Mouse (Mus musculus) hindbrain, embryonic 12.5 days (tissue): ENCODE results near the gene Mgat4c. TPM values are rescaled to one million over a fixed set of nuclear protein-coding genes. Genes with fewer than 3 reads are reported as not detected.
A peak's percentile ranks its signal among the peaks of the same experiment; 100 is the strongest.

Source experiments
- ATAC-seq: fragments of 200-750 bp; cut with Nextera tagmentation; 2 replicates; pipeline ENCODE4 v1.8.0; 2017; ENCODE audit warnings: moderate TSS enrichment; ENCODE audit not compliant: low FRiP score
- H3K27ac ChIP-seq: fragments of 300-500 bp; sonication (generic); 2 replicates; pipeline ENCODE4 v1.5.1; 2016; ENCODE audit warnings: mild to moderate bottlenecking
- H3K27me3 ChIP-seq: fragments of 300-500 bp; sonication (generic); 2 replicates; pipeline ENCODE4 v1.6.1; 2016; ENCODE audit warnings: mild to moderate bottlenecking
- H3K36me3 ChIP-seq: fragments of 300-500 bp; sonication (generic); 2 replicates; pipeline ENCODE4 v1.6.1; 2016; ENCODE audit warnings: mild to moderate bottlenecking
- H3K4me1 ChIP-seq: fragments of 300-500 bp; sonication (generic); 2 replicates; pipeline ENCODE4 v1.6.1; 2016
- H3K4me2 ChIP-seq: fragments of 300-500 bp; sonication (generic); replicated peaks from 2 replicates; pipeline ENCODE4 v1.6.1; 2016; ENCODE audit warnings: mild to moderate bottlenecking
- H3K4me3 ChIP-seq: fragments of 300-500 bp; sonication (generic); 2 replicates; pipeline ENCODE4 v1.5.1; 2016; ENCODE audit warnings: mild to moderate bottlenecking
- H3K9ac ChIP-seq: fragments of 300-500 bp; sonication (generic); 2 replicates; pipeline ENCODE4 v1.6.1; 2016; ENCODE audit warnings: mild to moderate bottlenecking, moderate library complexity
- H3K9me3 ChIP-seq: fragments of 300-500 bp; sonication (generic); replicated peaks from 2 replicates; pipeline ENCODE4 v1.6.1; 2016; ENCODE audit warnings: mild to moderate bottlenecking
- WGBS: fragments of 180-500 bp; shearing (Covaris S2); methylation state at CpG from one replicate; pipeline ENCODE4 v1.1.7; 2016; 5-methylcytosine and 5-hydroxymethylcytosine counted together
- polyA plus RNA-seq: library from polyadenylated mRNA; unstranded; fragments of >200 nt; fragmentation: Nextera tagmentation; extraction: Ambion mirVana; gene quantifications from 2 replicates; pipeline ENCODE4 v1.2.1, GENCODE M21; 2016

Gene Mgat4c
- 16.8 TPM in 2 replicates for polyA plus RNA-seq

- WGBS = 65% methylated on average over 6 of the region's 6 CpGs
- H3K27me3 ChIP-seq = no peaks in the 10 kb centered on the region
- H3K4me3 ChIP-seq = no peak within 1 kb of the TSS
- no peaks in the 10 kb centered on the region for H3K36me3 ChIP-seq
- 0 out of 2 replicates have a peak within 1 kb of the TSS, but pooled peaks have one; percentile 19 for H3K4me2 ChIP-seq
- 0 out of 2 replicates have a peak, but pooled peaks cover 2% of the 10 kb centered on the region for H3K4me1 ChIP-seq
- no peak within 1 kb of the TSS for H3K9ac ChIP-seq
- ATAC-seq = peak; percentile 54; the same call in 1 of the 2 replicates
- H3K27ac ChIP-seq = peak within 1 kb of the TSS; percentile 67
- H3K9me3 ChIP-seq = no peaks in the 10 kb centered on the region
These were observed at the start of gene Mgat4c for GRCm38 (mm10) chr10:101681437-101681912. Mgat4c (plus strand) TSS chr10:101681487.

GRCm38 (mm10) chr10:101635266-101635665 lies 46.0 kb upstream of the Mgat4c start:
- 95% methylated on average over 6 of the region's 6 CpGs for WGBS
- H3K27me3 ChIP-seq = no peaks in the 10 kb centered on the region
- no peak for ATAC-seq
- no peaks in the 10 kb centered on the region for H3K36me3 ChIP-seq
- no peak overlapping the region for H3K4me3 ChIP-seq
- no peak overlapping the region for H3K27ac ChIP-seq
- no peak overlapping the region for H3K4me2 ChIP-seq
- H3K9me3 ChIP-seq = no peaks in the 10 kb centered on the region
- no peaks in the 10 kb centered on the region for H3K4me1 ChIP-seq
- H3K9ac ChIP-seq = no peak overlapping the region

DNA sequence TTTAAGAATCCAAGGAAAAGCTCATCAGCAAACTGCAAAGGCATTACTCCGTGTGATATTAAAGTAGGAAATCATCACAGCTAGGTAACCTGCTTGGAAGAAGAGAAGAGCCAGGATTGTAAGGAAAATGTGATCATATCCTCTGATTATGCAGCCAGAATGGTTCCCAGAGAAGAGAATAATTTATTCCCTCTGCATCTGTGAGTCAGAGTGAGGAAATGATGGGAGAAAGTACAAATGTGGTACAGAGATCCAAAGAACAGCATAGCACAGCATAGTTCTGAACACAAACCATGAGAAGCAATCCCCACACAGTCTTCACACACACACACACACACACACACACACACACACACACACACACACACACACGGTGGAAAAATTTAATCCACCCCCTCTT lies 40.2 kb upstream of the Mgat4c start:
- no peaks in the 10 kb centered on the region for H3K4me1 ChIP-seq
- no peak for ATAC-seq
- H3K27ac ChIP-seq = no peak overlapping the region
- H3K36me3 ChIP-seq = no peaks in the 10 kb centered on the region
- H3K9me3 ChIP-seq = no peaks in the 10 kb centered on the region
- H3K4me2 ChIP-seq = no peak overlapping the region
- WGBS = 97% methylated on average over 2 of the region's 2 CpGs
- no peak overlapping the region for H3K4me3 ChIP-seq
- H3K9ac ChIP-seq = no peak overlapping the region
- no peaks in the 10 kb centered on the region for H3K27me3 ChIP-seq

DNA sequence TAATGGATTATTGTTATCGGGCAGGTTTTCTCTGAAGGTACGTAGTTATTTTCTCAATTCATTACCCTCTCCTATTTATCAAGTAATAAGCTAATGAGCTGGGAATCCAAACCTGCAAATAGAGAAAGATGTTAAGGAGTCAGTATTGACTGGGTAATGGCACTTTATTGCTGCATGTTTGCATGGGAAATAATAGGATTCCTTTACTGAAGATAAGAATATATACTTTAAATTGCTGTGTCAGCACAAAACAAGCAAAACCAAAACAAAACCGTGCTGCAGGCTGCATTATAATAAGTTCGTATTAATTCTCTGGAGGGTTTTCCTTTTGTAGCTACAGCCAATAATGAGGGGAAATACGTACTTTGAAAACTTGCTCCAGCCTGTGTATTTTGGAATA lies 627 bp downstream of the Mgat4c start:
- 70% methylated on average over 5 of the region's 5 CpGs for WGBS
- H3K27ac ChIP-seq = peak overlapping the region; percentile 67
- 0 out of 2 replicates have a peak, but pooled peaks cover 2% of the 10 kb centered on the region for H3K4me1 ChIP-seq
- no peak overlapping the region for H3K4me3 ChIP-seq
- H3K36me3 ChIP-seq = no peaks in the 10 kb centered on the region
- no peaks in the 10 kb centered on the region for H3K9me3 ChIP-seq
- no peak for ATAC-seq
- no peak overlapping the region for H3K9ac ChIP-seq
- H3K4me2 ChIP-seq = 0 out of 2 replicates have a peak overlapping the region, but pooled peaks have one; percentile 19
- H3K27me3 ChIP-seq = no peaks in the 10 kb centered on the region

DNA sequence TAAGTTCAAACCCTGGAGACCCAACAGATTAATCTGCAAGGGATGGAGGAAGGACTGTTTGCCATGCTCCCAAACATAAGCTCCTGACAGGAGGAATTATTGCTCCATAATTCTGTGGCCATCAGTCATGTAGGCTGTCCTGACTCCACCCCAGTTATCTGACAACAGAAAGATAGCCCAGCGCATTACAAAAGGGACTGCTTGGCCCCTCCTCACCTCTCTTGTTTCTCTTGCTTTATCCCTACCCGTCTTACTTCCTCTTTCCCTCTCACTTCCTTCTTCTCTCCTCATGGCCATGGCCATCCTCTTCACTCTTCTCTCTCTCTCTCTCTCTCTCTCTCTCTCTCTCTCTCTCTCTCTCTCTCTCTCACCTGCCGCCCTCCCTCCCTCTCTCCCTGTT lies 80.5 kb downstream of the Mgat4c start:
- no peaks in the 10 kb centered on the region for H3K4me1 ChIP-seq
- H3K27me3 ChIP-seq = no peaks in the 10 kb centered on the region
- no peaks in the 10 kb centered on the region for H3K9me3 ChIP-seq
- no peak overlapping the region for H3K4me3 ChIP-seq
- H3K4me2 ChIP-seq = no peak overlapping the region
- no peak overlapping the region for H3K9ac ChIP-seq
- WGBS = 87% methylated on average over 3 of the region's 3 CpGs
- H3K36me3 ChIP-seq = no peaks in the 10 kb centered on the region
- ATAC-seq = no peak
- no peak overlapping the region for H3K27ac ChIP-seq

DNA sequence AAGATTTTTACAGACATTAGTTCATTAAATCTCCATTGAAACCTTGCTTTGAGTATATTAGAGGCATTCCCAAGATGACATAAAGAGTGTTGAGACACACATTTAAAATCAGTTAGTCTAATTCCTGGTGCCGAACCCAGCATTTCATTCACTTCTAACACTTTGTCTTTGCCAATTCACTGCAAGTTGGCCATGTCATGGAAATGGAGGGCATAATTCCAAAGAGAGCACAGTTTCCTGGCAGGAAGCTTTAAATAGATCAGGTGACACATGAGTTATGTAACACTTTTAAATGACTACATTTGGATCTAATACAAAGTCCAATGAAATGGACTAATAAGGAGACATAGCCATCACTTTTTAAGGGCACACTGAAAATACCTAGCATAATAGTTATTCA lies 89.4 kb downstream of the Mgat4c start:
- ATAC-seq = no peak
- H3K4me2 ChIP-seq = no peak overlapping the region
- H3K27ac ChIP-seq = no peak overlapping the region

GRCm38 (mm10) chr10:101771157-101771556 lies 89.9 kb downstream of the Mgat4c start:
- no peaks in the 10 kb centered on the region for H3K36me3 ChIP-seq
- 81% methylated on average over 4 of the region's 4 CpGs for WGBS

More for the DNA sequence above, 89.4 kb downstream of the Mgat4c start:
- WGBS = 92% methylated on average over 1 of the region's 1 CpGs
- H3K9ac ChIP-seq = no peak overlapping the region
- no peaks in the 10 kb centered on the region for H3K27me3 ChIP-seq
- H3K36me3 ChIP-seq = no peaks in the 10 kb centered on the region
- no peak overlapping the region for H3K4me3 ChIP-seq
- H3K4me1 ChIP-seq = no peaks in the 10 kb centered on the region
- H3K9me3 ChIP-seq = no peaks in the 10 kb centered on the region

GRCm38 (mm10) chr10:101783161-101783744 lies 102.0 kb downstream of the Mgat4c start:
- Histone ChIP-seq H3K9ac (no peak overlapping the region), H3K36me3 (no peaks in the 10 kb centered on the region), H3K27ac (no peak overlapping the region), H3K27me3 (no peaks in the 10 kb centered on the region), H3K4me1 (no peaks in the 10 kb centered on the region), H3K4me2 (no peak overlapping the region), H3K9me3 (no peaks in the 10 kb centered on the region), H3K4me3 (no peak overlapping the region)
- no peak for ATAC-seq
- WGBS = 81% methylated on average over 3 of the region's 3 CpGs

More at GRCm38 (mm10) chr10:101771157-101771556, 89.9 kb downstream of the Mgat4c start:
- Histone ChIP-seq H3K4me1 (no peaks in the 10 kb centered on the region), H3K27ac (no peak overlapping the region), H3K27me3 (no peaks in the 10 kb centered on the region), H3K9me3 (no peaks in the 10 kb centered on the region), H3K4me3 (no peak overlapping the region), H3K4me2 (no peak overlapping the region), H3K9ac (no peak overlapping the region)
- ATAC-seq = no peak

DNA sequence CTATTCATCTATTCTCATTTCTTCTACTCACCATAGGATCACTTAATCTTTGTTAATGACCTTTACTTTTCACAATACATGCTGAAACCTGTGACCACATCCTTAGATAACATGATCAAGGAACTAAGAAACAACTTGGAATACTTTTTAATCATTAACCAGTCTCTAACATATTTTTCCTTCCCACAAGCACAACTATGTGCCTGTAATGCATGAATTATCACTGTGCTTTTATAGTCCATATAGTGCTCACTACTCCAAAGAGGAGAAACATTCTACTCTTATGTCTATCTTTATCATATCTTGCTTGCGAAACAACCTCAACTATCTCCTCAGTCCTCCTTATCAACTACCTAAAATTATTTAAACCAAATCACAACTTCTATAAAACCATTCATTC lies 114.2 kb downstream of the Mgat4c start:
- no peaks in the 10 kb centered on the region for H3K27me3 ChIP-seq
- no peaks in the 10 kb centered on the region for H3K4me1 ChIP-seq
- no peaks in the 10 kb centered on the region for H3K36me3 ChIP-seq
- no peak overlapping the region for H3K9ac ChIP-seq
- no peak overlapping the region for H3K4me2 ChIP-seq
- no peak overlapping the region for H3K4me3 ChIP-seq
- WGBS = 95% methylated on average over 1 of the region's 1 CpGs
- ATAC-seq = no peak
- no peaks in the 10 kb centered on the region for H3K9me3 ChIP-seq
- no peak overlapping the region for H3K27ac ChIP-seq

- Histone ChIP-seq H3K4me2 (no peak overlapping the region), H3K4me1 (no peaks in the 10 kb centered on the region), H3K36me3 (no peaks in the 10 kb centered on the region), H3K27me3 (no peaks in the 10 kb centered on the region), H3K27ac (no peak overlapping the region), H3K9me3 (no peaks in the 10 kb centered on the region), H3K9ac (no peak overlapping the region), H3K4me3 (no peak overlapping the region)
- peak; percentile 85 for ATAC-seq
- WGBS = 27% methylated on average over 2 of the region's 2 CpGs
These were observed 117.7 kb downstream of the Mgat4c start for GRCm38 (mm10) chr10:101798831-101799474.

- WGBS = 93% methylated on average over 2 of the region's 2 CpGs
- no peaks in the 10 kb centered on the region for H3K36me3 ChIP-seq
- no peaks in the 10 kb centered on the region for H3K9me3 ChIP-seq
- no peaks in the 10 kb centered on the region for H3K27me3 ChIP-seq
- no peak overlapping the region for H3K4me3 ChIP-seq
- no peak for ATAC-seq
- H3K4me2 ChIP-seq = no peak overlapping the region
- no peak overlapping the region for H3K27ac ChIP-seq
- no peak overlapping the region for H3K9ac ChIP-seq
- no peaks in the 10 kb centered on the region for H3K4me1 ChIP-seq
These were observed 127.5 kb downstream of the Mgat4c start for GRCm38 (mm10) chr10:101808768-101809167.

- WGBS = 74% methylated on average over 5 of the region's 5 CpGs
- H3K4me1 ChIP-seq = no peaks in the 10 kb centered on the region
- no peak overlapping the region for H3K4me2 ChIP-seq
- H3K36me3 ChIP-seq = no peaks in the 10 kb centered on the region
- no peak overlapping the region for H3K4me3 ChIP-seq
- H3K9ac ChIP-seq = no peak overlapping the region
- no peaks in the 10 kb centered on the region for H3K27me3 ChIP-seq
- ATAC-seq = peak; percentile 56; the same call in 1 of the 2 replicates
- no peaks in the 10 kb centered on the region for H3K9me3 ChIP-seq
- H3K27ac ChIP-seq = no peak overlapping the region
These were observed 135.6 kb downstream of the Mgat4c start for GRCm38 (mm10) chr10:101816902-101817301.
